ENCODE assay signal across 10 mouse cellular contexts in the genomic region with DNA sequence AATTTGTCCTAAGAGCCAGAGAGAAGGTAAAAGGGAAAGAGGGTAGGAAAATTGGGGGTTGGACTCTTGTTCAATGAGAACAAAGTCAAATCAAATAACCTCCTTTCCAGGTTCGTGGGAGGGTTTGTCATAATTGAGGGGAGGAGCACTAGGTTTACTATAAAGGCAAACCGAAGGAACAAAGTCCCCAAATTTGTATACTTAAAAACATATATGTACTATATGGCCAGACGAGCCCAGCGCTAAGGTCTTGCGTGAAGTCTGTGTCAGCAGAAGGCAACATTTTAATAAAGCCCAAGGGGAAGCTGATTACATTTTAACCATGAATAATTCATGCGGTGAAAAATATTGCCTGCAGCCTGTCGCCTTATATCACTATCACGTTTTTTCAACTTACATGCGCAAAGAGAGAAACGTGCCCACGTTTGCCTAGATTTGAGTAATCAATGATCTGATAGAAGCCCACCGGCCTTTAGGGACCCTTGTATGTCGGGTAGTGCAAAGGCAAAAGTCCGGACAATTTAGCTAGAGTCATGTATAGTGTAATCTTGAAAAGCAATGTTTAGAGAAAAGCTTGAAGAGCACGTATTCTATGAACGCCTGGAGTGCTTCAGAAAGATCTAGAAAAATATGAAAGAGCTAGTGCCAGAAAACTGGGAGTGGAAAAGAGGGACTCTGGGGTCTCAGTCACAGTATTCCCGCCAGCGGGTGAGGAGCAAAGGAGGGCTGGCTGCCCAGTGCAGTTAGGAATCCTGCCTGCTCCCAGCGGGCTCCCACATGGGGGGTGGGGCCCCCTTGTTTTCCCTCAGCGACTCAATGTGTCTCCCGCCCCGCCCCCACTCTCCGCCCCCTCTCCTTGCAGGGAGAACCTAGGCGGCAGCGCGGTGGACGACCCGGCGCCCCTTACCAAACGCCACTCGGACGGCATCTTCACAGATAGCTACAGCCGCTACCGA. TPM values are rescaled to one million over a fixed set of nuclear protein-coding genes. Genes with fewer than 3 reads are reported as not detected.
DNase-seq lines count a peak whose midpoint lies in the region; ATAC-seq and TF ChIP-seq lines count a peak whose summit lies in the region.
"Had no signal": no experiment of that assay in that cellular context is flagged by ENCODE, and none has a peak within 500 bp of the region (broad histone marks: within the 10 kb centered on the region; RNA-seq: fewer than 3 reads in every experiment).

No protein-coding gene starts in this region.

- peak overlapping the region; percentile 63 for H3K4me2 ChIP-seq in midbrain, embryonic 12.5 days (replicated peaks)

- DNase-seq in heart, embryonic 10.5 days (ENCODE audit: low spot score): no peak
- DNase-seq in heart, adult 9 months (ENCODE audit: low spot score in 2 of 2): no peak
- DNase-seq in ES-E14 (ENCODE audit: low read depth, low spot score): peak; percentile 33
- peak; percentile 68 for DNase-seq in hindbrain, embryonic 10.5 days (ENCODE audit: low spot score)
- DNase-seq in yolk sac, embryonic 10.5 days (ENCODE audit: low spot score): peak; percentile 11
- DNase-seq in urinary bladder, postnatal 25 days (ENCODE audit: low spot score): no peak
- no peak for DNase-seq in B cell, adult 2 months

- H3K27ac ChIP-seq in heart, embryonic 10.5 days: no peak overlapping the region
- H3K27ac ChIP-seq in ES-E14 (ENCODE audit: insufficient read depth, low read depth, low read length, poor library complexity, severe bottlenecking): no peak overlapping the region
- peak overlapping the region; percentile 73; the same call in 1 of the 2 replicates for H3K27ac ChIP-seq in hindbrain, embryonic 10.5 days
- peak overlapping the region; percentile 83 for H3K27ac ChIP-seq in midbrain, embryonic 12.5 days (replicated peaks)
- H3K27ac ChIP-seq: macrophage had no signal

- peak; percentile 63 for ATAC-seq in midbrain, embryonic 12.5 days (ENCODE audit: low FRiP score, low read depth)

- in situ Hi-C loops in ES-E14 (cut with MboI; ENCODE audit: low sequenced_read_pairs in 2 of 2, unreplicated experiment in 2 of 2): no loop called here

- peak overlapping the region; percentile 56 for H3K4me3 ChIP-seq in heart, embryonic 10.5 days
- peak overlapping the region; percentile 27 to 52; a peak in 2 of 4 replicates for H3K4me3 ChIP-seq in ES-E14 (ENCODE audit: insufficient read depth in 1 of 2, low read depth in 1 of 2, low read length in 2 of 2, poor library complexity in 1 of 2, severe bottlenecking in 1 of 2)
- H3K4me3 ChIP-seq in hindbrain, embryonic 10.5 days: peak overlapping the region; percentile 50
- peak overlapping the region; percentile 45 for H3K4me3 ChIP-seq in midbrain, embryonic 12.5 days

- WGBS in heart, embryonic 10.5 days: under 1% methylated on average over 34 of the region's 34 CpGs
- WGBS in hindbrain, embryonic 10.5 days: under 1% methylated on average over 34 of the region's 34 CpGs
- WGBS in midbrain, embryonic 12.5 days: 1% methylated on average over 34 of the region's 34 CpGs

- H3K27me3 ChIP-seq in heart, embryonic 10.5 days (ENCODE audit: insufficient read depth, poor library complexity, severe bottlenecking): peaks cover 62% of the 10 kb centered on the region
- peaks cover 76% of the 10 kb centered on the region for H3K27me3 ChIP-seq in hindbrain, embryonic 10.5 days (ENCODE audit: insufficient read depth, poor library complexity, severe bottlenecking)
- peaks cover 56% of the 10 kb centered on the region for H3K27me3 ChIP-seq in midbrain, embryonic 12.5 days

- H3K4me1 ChIP-seq in heart, embryonic 10.5 days: peaks cover 15% of the 10 kb centered on the region
- H3K4me1 ChIP-seq in ES-E14 (ENCODE audit: control insufficient read depth in 2 of 2, insufficient read depth in 2 of 2, low read length in 2 of 2, poor library complexity in 1 of 2): peaks cover 0 to 7% of the 10 kb centered on the region in 2 experiments; a peak in 1 of 4 replicates
- peaks cover 40% of the 10 kb centered on the region for H3K4me1 ChIP-seq in hindbrain, embryonic 10.5 days (replicated peaks)
- peaks cover 40% of the 10 kb centered on the region for H3K4me1 ChIP-seq in midbrain, embryonic 12.5 days

- H3K36me3 ChIP-seq in heart, embryonic 10.5 days: no peaks in the 10 kb centered on the region
- H3K36me3 ChIP-seq in ES-E14 (ENCODE audit: control insufficient read depth, insufficient read depth, low read length, poor library complexity, severe bottlenecking): no peaks in the 10 kb centered on the region
- H3K36me3 ChIP-seq in hindbrain, embryonic 10.5 days: no peaks in the 10 kb centered on the region
- no peaks in the 10 kb centered on the region for H3K36me3 ChIP-seq in midbrain, embryonic 12.5 days

- no peaks in the 10 kb centered on the region for H3K9me3 ChIP-seq in heart, embryonic 10.5 days
- no peaks in the 10 kb centered on the region for H3K9me3 ChIP-seq in ES-E14 (ENCODE audit: control insufficient read depth, insufficient read depth, low read depth, low read length)
- H3K9me3 ChIP-seq in hindbrain, embryonic 10.5 days: no peaks in the 10 kb centered on the region
- no peaks in the 10 kb centered on the region for H3K9me3 ChIP-seq in midbrain, embryonic 12.5 days

- no peak overlapping the region for H3K9ac ChIP-seq in ES-E14 (ENCODE audit: insufficient read depth, low read depth, low read length, poor library complexity, severe bottlenecking)
- H3K9ac ChIP-seq in midbrain, embryonic 12.5 days (replicated peaks): peak overlapping the region; percentile 56

TF ChIP-seq in ES-E14, 5 proteins besides CTCF, POLR2A, EP300 and RAD21:
- TF ChIP-seq MAFK (IDR thresholded peaks at IDR 0.05; ENCODE audit: insufficient read depth, low read depth, low read length) (no peak), HCFC1 (IDR thresholded peaks at IDR 0.05; ENCODE audit: borderline replicate concordance, insufficient read depth, low read length) (no peak), CHD2 (IDR thresholded peaks at IDR 0.05; ENCODE audit: low read depth, low read length) (no peak), ZC3H11A (IDR thresholded peaks at IDR 0.05; ENCODE audit: borderline replicate concordance, low read depth, low read length) (no peak), ZNF384 (IDR thresholded peaks at IDR 0.05; ENCODE audit: low read depth, low read length) (no peak)
TF ChIP-seq in ES-E14: peak in this region for 0.

RNA-seq across cellular contexts. Expression of gene Adcyap1, which starts 4.5 kb away (rescaled TPM):
- polyA plus RNA-seq in heart, embryonic 10.5 days (2016; fragmentation: Nextera tagmentation; extraction: Ambion mirVana): 0.39 TPM in 1 of 2 replicates, not detected in the other
- 0.18 TPM in 1 of 2 replicates, not detected in the other for total RNA-seq in ES-E14 (2012; rRNA removed)
- 4.8 and 13.6 TPM in 2 replicates for polyA plus RNA-seq in hindbrain, embryonic 10.5 days (2016; fragmentation: Nextera tagmentation; extraction: Ambion mirVana)
- 21.5 and 22.5 TPM in 2 replicates for polyA plus RNA-seq in midbrain, embryonic 12.5 days (2016; fragmentation: Nextera tagmentation; extraction: Ambion mirVana)
- total RNA-seq: common myeloid progenitor, adult 5-6 weeks had no signal
- polyA plus RNA-seq: macrophage had no signal

Comparison
In these comparisons a context has a peak if more than half of its experiments do, and no peak if none do; other contexts are left out.
1. DNase-seq: peak in ES-E14 (single experiment), hindbrain, embryonic 10.5 days (single experiment) and yolk sac, embryonic 10.5 days (single experiment); none in heart, embryonic 10.5 days (single experiment), heart, adult 9 months (0 of 2), urinary bladder, postnatal 25 days (single experiment) and B cell, adult 2 months (0 of 2).
2. H3K27ac ChIP-seq: peak in hindbrain, embryonic 10.5 days (single experiment) and midbrain, embryonic 12.5 days (single experiment); none in heart, embryonic 10.5 days (single experiment) and ES-E14 (single experiment).
3. Peak in every context shown above with its lines, with median percentiles within 50 percentile points of each other: H3K4me3 ChIP-seq.